Mouse (Mus musculus) bone marrow macrophage, adult 2 months (primary cell): ENCODE measurements around the gene Cmtm4. TPM values are rescaled to one million over a fixed set of nuclear protein-coding genes. Genes with fewer than 3 reads are reported as not detected.

Experiments
- H3K27ac ChIP-seq: 2 replicates; pipeline ENCODE4 v1.5.1; 2012; ENCODE audit warnings: low read depth, low read length; ENCODE audit not compliant: insufficient read depth
- H3K4me1 ChIP-seq: 2 replicates; pipeline ENCODE4 v1.6.1; 2012; ENCODE audit warnings: low read length; ENCODE audit not compliant: control insufficient read depth, insufficient read depth
- H3K4me3 ChIP-seq: 2 replicates; pipeline ENCODE4 v1.5.1; 2012; ENCODE audit warnings: mild to moderate bottlenecking, low read length, moderate library complexity; ENCODE audit not compliant: insufficient read depth
- CTCF ChIP-seq: IDR thresholded peaks from 2 replicates; pipeline ENCODE4 v1.5.1; 2012; ENCODE audit warnings: low read depth, mild to moderate bottlenecking, low read length, moderate library complexity
- POLR2A ChIP-seq: IDR thresholded peaks from 2 replicates; pipeline ENCODE4 v1.6.1; 2012; ENCODE audit warnings: mild to moderate bottlenecking, low read depth, low read length, borderline replicate concordance
- polyA plus RNA-seq: library from polyadenylated mRNA; stranded (reverse); fragments of >200 nt; gene quantifications from 2 replicates; pipeline ENCODE4 v1.2.4, GENCODE M21; 2012; ENCODE audit not compliant: missing spikeins, insufficient read depth, insufficient read length

Gene Cmtm4
- polyA plus RNA-seq, 1 experiment, result 12.3 TPM

DNA sequence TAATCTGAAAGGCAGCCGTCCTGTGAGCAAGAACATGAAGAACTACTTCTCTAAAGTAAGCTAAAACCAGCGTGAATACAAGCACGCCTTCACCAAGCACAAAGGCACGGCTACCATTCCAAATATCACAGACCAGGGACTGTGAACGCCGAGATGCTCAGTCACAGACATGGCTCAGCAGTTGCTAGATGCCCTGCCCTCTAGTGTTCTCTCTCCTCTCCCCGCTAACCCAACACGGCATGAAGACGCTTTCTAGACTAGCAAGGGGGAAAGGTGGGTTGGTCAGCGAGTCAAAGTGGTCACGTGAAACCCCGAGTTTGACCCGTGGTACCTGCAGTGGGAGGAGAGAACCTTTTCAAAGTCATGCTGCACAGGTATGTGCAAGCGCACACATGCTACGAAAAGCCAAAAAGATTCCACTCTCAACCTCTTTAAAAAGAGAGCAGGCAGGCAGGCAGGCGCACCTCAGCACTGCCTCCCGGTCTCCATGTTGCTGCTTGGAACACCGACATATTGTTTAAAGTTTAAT is 39.3 kb upstream of the Cmtm4 start:
- Histone ChIP-seq H3K4me3 (no peak overlapping the region), H3K4me1 (peaks cover 16% of the 10 kb centered on the region), H3K27ac (no peak overlapping the region)
- no peak for TF ChIP-seq CTCF
- no peak for TF ChIP-seq POLR2A

- TF ChIP-seq CTCF, result no peak
- no peak for TF ChIP-seq POLR2A
- Histone ChIP-seq H3K4me3 (no peak overlapping the region), H3K4me1 (peaks cover 16% of the 10 kb centered on the region), H3K27ac (no peak overlapping the region)
Measured at GRCm38 (mm10) chr8:104434275-104434674, 38.7 kb upstream of the Cmtm4 start.

GRCm38 (mm10) chr8:104433191-104433842 is 37.7 kb upstream of the Cmtm4 start:
- Histone ChIP-seq H3K4me3 (no peak overlapping the region), H3K4me1 (peaks cover 16% of the 10 kb centered on the region), H3K27ac (no peak overlapping the region)
- TF ChIP-seq POLR2A, result no peak
- TF ChIP-seq CTCF, result no peak

DNA sequence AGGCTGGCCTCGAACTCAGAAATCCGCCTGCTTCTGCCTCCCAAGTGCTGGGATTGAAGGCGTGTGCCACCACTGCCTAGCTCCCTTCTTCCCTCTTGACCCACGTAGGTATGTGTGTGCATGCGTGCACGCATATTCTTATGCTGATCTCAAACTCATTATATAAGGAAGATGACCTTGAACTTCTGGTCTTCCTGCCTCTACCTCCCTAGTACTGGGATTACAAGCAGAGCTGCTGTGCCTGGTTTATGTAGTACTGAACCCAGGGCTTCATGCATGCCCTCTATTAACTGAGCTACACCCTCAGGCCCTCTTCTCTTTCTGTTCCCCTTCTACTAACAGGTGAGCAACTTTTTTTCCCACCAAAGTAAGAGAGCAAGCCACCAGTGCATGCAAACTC is 37.0 kb upstream of the Cmtm4 start:
- Histone ChIP-seq H3K4me1 (peaks cover 16% of the 10 kb centered on the region), H3K27ac (no peak overlapping the region), H3K4me3 (no peak overlapping the region)
- TF ChIP-seq POLR2A (no peak), CTCF (no peak)

DNA sequence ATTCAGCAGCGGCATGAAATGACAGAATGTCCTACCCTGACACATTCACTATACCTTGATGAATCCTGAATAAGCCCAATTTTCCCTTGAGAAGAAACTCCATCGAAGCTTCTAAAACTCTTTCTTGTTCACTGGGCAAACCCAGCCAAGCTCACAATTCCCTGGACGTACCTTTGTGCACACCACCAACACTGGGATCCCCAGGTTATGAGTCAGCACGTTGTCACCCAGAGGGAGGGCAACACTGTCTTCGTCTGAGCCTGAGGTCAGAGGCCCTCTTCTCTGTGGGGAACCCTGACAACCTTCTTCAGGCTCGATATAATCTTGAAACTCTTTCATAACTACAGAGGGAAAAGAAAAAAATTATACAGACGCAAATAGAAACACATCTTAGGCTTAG is 34.6 kb upstream of the Cmtm4 start:
- no peak overlapping the region for H3K27ac ChIP-seq
- H3K4me1 ChIP-seq, result peaks cover 5% of the 10 kb centered on the region
- H3K4me3 ChIP-seq, result no peak overlapping the region
- no peak for TF ChIP-seq CTCF

DNA sequence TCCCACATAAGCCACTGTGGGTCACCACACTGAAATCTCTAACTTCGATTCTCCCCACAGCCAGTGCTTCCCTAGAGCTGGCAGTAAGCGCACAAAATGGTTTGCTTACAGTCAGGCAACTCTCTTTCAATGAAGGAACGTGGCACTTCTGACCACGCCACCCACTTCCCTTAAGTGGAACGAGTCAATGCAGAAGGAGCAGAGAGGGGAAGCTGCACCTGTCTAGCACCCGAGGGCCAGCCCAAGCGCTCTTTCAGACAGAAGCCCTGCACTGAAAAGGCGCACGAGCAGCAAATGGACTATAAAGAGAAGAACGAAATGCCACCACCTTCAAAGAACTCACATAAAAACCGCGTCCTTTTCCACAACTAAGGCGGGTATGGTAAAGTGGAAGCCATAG is 32.1 kb upstream of the Cmtm4 start:
- no peak overlapping the region for H3K4me3 ChIP-seq
- TF ChIP-seq POLR2A (no peak), CTCF (no peak)
- H3K4me1 ChIP-seq, result no peaks in the 10 kb centered on the region
- no peak overlapping the region for H3K27ac ChIP-seq

DNA sequence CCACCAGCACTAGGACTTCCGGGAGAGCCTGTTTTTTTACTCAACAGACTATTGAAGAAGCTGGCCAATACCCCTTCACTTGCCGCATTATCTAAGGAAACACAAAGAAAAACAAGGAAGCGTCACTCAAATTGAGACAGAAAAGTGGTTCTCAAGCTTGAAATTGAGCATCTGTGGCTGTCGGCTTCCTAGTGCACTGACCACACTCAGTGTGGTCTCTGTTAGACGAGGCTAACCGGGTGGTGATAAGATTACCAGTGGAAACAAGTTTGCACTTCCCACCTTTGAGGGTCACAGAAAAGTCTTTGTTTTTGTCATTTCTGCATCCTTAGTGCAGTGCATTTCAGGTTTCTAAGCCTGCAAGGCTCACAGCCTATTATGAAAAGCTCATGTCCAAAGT is 26.7 kb upstream of the Cmtm4 start:
- Histone ChIP-seq H3K4me1 (no peaks in the 10 kb centered on the region), H3K27ac (no peak overlapping the region), H3K4me3 (no peak overlapping the region)
- TF ChIP-seq POLR2A, result no peak
- TF ChIP-seq CTCF, result no peak

DNA sequence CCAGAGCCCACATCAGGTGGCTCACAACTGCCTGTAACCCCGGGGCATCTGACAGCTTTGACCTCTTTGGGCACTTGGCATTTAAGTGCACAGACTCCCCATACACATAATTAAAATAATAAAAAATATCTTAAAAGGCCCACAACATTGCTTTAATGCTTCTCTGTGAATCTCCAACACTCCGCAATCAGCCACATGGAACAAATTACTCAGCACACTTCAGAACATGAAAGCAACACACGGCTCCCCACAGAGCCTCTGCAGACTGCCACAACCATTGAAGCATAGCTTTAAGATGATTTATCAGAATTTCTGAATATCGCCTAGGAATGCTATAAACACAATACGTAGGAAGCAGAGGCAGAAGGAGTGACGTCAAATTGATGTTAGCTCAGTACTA is 20.4 kb upstream of the Cmtm4 start:
- no peak for TF ChIP-seq CTCF
- TF ChIP-seq POLR2A, result no peak
- Histone ChIP-seq H3K4me1 (no peaks in the 10 kb centered on the region), H3K27ac (no peak overlapping the region), H3K4me3 (no peak overlapping the region)

DNA sequence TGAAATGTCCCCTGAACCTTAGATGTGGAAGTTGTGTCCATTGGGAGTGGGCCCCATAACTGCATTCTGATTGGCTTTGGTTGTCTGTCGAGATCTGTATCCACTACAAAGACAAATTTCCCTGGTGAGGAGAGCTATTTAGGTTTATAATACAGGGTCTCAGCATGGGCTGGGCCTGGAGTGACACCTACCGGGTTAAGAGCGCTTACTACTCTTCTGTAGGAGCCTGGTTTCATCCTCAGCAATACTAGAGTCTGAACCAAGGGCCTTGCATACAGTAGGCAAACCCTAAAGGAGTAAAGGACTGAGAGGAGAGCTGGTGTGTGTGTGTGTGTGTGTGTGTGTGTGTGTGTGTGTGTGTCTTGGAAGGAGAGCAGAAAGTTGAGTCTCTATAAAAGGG is 18.6 kb upstream of the Cmtm4 start:
- H3K4me3 ChIP-seq, result no peak overlapping the region
- no peaks in the 10 kb centered on the region for H3K4me1 ChIP-seq
- H3K27ac ChIP-seq, result no peak overlapping the region
- no peak for TF ChIP-seq POLR2A
- no peak for TF ChIP-seq CTCF

GRCm38 (mm10) chr8:104413770-104414169 is 18.2 kb upstream of the Cmtm4 start:
- no peaks in the 10 kb centered on the region for H3K4me1 ChIP-seq
- H3K27ac ChIP-seq, result no peak overlapping the region
- H3K4me3 ChIP-seq, result no peak overlapping the region
- TF ChIP-seq POLR2A (no peak), CTCF (no peak)
